Mouse (Mus musculus): ENCODE results near the gene Vmn1r54. TPM values are rescaled to one million over a fixed set of nuclear protein-coding genes. Genes with fewer than 3 reads are reported as not detected.

The Vmn1r54 gene
- total RNA-seq, 1 experiment, result not detected

- Histone ChIP-seq H3K36me3 (ENCODE audit: control insufficient read depth, insufficient read depth, low read length, poor library complexity, severe bottlenecking) (no peaks in the 10 kb centered on the region), H3K9me3 (ENCODE audit: control insufficient read depth, insufficient read depth, low read depth, low read length) (no peaks in the 10 kb centered on the region), H3K4me3 (ENCODE audit: insufficient read depth in 1 of 2, low read depth in 1 of 2, low read length in 2 of 2, poor library complexity in 1 of 2, severe bottlenecking in 1 of 2) (no peak overlapping the region), H3K27ac (ENCODE audit: insufficient read depth, low read depth, low read length, poor library complexity, severe bottlenecking) (no peak overlapping the region), H3K9ac (ENCODE audit: insufficient read depth, low read depth, low read length, poor library complexity, severe bottlenecking) (no peak overlapping the region), H3K4me1 (ENCODE audit: control insufficient read depth in 2 of 2, insufficient read depth in 2 of 2, low read length in 2 of 2, poor library complexity in 1 of 2) (no peaks in the 10 kb centered on the region)
- TF ChIP-seq CHD2 (IDR thresholded peaks at IDR 0.05; ENCODE audit: low read depth, low read length), result no peak
- TF ChIP-seq MAFK (IDR thresholded peaks at IDR 0.05; ENCODE audit: insufficient read depth, low read depth, low read length), result no peak
- TF ChIP-seq ZNF384 (IDR thresholded peaks at IDR 0.05; ENCODE audit: low read depth, low read length), result no peak
- no peak for TF ChIP-seq ZC3H11A (IDR thresholded peaks at IDR 0.05; ENCODE audit: borderline replicate concordance, low read depth, low read length)
- TF ChIP-seq HCFC1 (IDR thresholded peaks at IDR 0.05; ENCODE audit: borderline replicate concordance, insufficient read depth, low read length), result no peak
- in situ Hi-C loops (cut with MboI; ENCODE audit: low sequenced_read_pairs in 2 of 2, unreplicated experiment in 2 of 2), result no loop called here
- DNase-seq (ENCODE audit: low read depth, low spot score), result no peak
Measured at GRCm38 (mm10) chr6:90244019-90244418, 2.1 kb upstream of the Vmn1r54 start.

- no peaks in the 10 kb centered on the region for H3K36me3 ChIP-seq (ENCODE audit: control insufficient read depth, insufficient read depth, low read length, poor library complexity, severe bottlenecking)
- no peak overlapping the region for H3K9ac ChIP-seq (ENCODE audit: insufficient read depth, low read depth, low read length, poor library complexity, severe bottlenecking)
- TF ChIP-seq CHD2 (IDR thresholded peaks at IDR 0.05; ENCODE audit: low read depth, low read length) (no peak), ZNF384 (IDR thresholded peaks at IDR 0.05; ENCODE audit: low read depth, low read length) (no peak), HCFC1 (IDR thresholded peaks at IDR 0.05; ENCODE audit: borderline replicate concordance, insufficient read depth, low read length) (no peak), MAFK (IDR thresholded peaks at IDR 0.05; ENCODE audit: insufficient read depth, low read depth, low read length) (no peak), ZC3H11A (IDR thresholded peaks at IDR 0.05; ENCODE audit: borderline replicate concordance, low read depth, low read length) (no peak)
- DNase-seq (ENCODE audit: low read depth, low spot score), result no peak
- no peaks in the 10 kb centered on the region for H3K9me3 ChIP-seq (ENCODE audit: control insufficient read depth, insufficient read depth, low read depth, low read length)
- no peak overlapping the region for H3K4me3 ChIP-seq (ENCODE audit: insufficient read depth in 1 of 2, low read depth in 1 of 2, low read length in 2 of 2, poor library complexity in 1 of 2, severe bottlenecking in 1 of 2)
- H3K27ac ChIP-seq (ENCODE audit: insufficient read depth, low read depth, low read length, poor library complexity, severe bottlenecking), result no peak overlapping the region
- in situ Hi-C loops (cut with MboI; ENCODE audit: low sequenced_read_pairs in 2 of 2, unreplicated experiment in 2 of 2), result no loop called here
- no peaks in the 10 kb centered on the region for H3K4me1 ChIP-seq (ENCODE audit: control insufficient read depth in 2 of 2, insufficient read depth in 2 of 2, low read length in 2 of 2, poor library complexity in 1 of 2)
Measured at GRCm38 (mm10) chr6:90288265-90288664, 42.2 kb downstream of the Vmn1r54 start.

- DNase-seq (ENCODE audit: low read depth, low spot score), result no peak
- TF ChIP-seq MAFK (IDR thresholded peaks at IDR 0.05; ENCODE audit: insufficient read depth, low read depth, low read length) (no peak), ZNF384 (IDR thresholded peaks at IDR 0.05; ENCODE audit: low read depth, low read length) (no peak), CHD2 (IDR thresholded peaks at IDR 0.05; ENCODE audit: low read depth, low read length) (no peak), HCFC1 (IDR thresholded peaks at IDR 0.05; ENCODE audit: borderline replicate concordance, insufficient read depth, low read length) (no peak), ZC3H11A (IDR thresholded peaks at IDR 0.05; ENCODE audit: borderline replicate concordance, low read depth, low read length) (no peak)
- Histone ChIP-seq H3K9ac (ENCODE audit: insufficient read depth, low read depth, low read length, poor library complexity, severe bottlenecking) (no peak within 1 kb of the TSS), H3K9me3 (ENCODE audit: control insufficient read depth, insufficient read depth, low read depth, low read length) (no peaks in the 10 kb centered on the region), H3K27ac (ENCODE audit: insufficient read depth, low read depth, low read length, poor library complexity, severe bottlenecking) (no peak within 1 kb of the TSS), H3K36me3 (ENCODE audit: control insufficient read depth, insufficient read depth, low read length, poor library complexity, severe bottlenecking) (no peaks in the 10 kb centered on the region), H3K4me1 (ENCODE audit: control insufficient read depth in 2 of 2, insufficient read depth in 2 of 2, low read length in 2 of 2, poor library complexity in 1 of 2) (no peaks in the 10 kb centered on the region), H3K4me3 (ENCODE audit: insufficient read depth in 1 of 2, low read depth in 1 of 2, low read length in 2 of 2, poor library complexity in 1 of 2, severe bottlenecking in 1 of 2) (no peak within 1 kb of the TSS)
- in situ Hi-C loops (cut with MboI; ENCODE audit: low sequenced_read_pairs in 2 of 2, unreplicated experiment in 2 of 2), result no loop called here
Measured at GRCm38 (mm10) chr6:90300919-90301318, 54.8 kb downstream of the Vmn1r54 start, which contains the start of gene BC048671. BC048671 (plus strand) TSS chr6:90301219.

- H3K4me3 ChIP-seq (ENCODE audit: insufficient read depth in 1 of 2, low read depth in 1 of 2, low read length in 2 of 2, poor library complexity in 1 of 2, severe bottlenecking in 1 of 2), result no peak overlapping the region
- H3K9ac ChIP-seq (ENCODE audit: insufficient read depth, low read depth, low read length, poor library complexity, severe bottlenecking), result no peak overlapping the region
- in situ Hi-C loops (cut with MboI; ENCODE audit: low sequenced_read_pairs in 2 of 2, unreplicated experiment in 2 of 2), result no loop called here
- no peaks in the 10 kb centered on the region for H3K36me3 ChIP-seq (ENCODE audit: control insufficient read depth, insufficient read depth, low read length, poor library complexity, severe bottlenecking)
- DNase-seq (ENCODE audit: low read depth, low spot score), result no peak
- no peaks in the 10 kb centered on the region for H3K4me1 ChIP-seq (ENCODE audit: control insufficient read depth in 2 of 2, insufficient read depth in 2 of 2, low read length in 2 of 2, poor library complexity in 1 of 2)
- H3K27ac ChIP-seq (ENCODE audit: insufficient read depth, low read depth, low read length, poor library complexity, severe bottlenecking), result no peak overlapping the region
- TF ChIP-seq ZNF384 (IDR thresholded peaks at IDR 0.05; ENCODE audit: low read depth, low read length) (no peak), CHD2 (IDR thresholded peaks at IDR 0.05; ENCODE audit: low read depth, low read length) (no peak), ZC3H11A (IDR thresholded peaks at IDR 0.05; ENCODE audit: borderline replicate concordance, low read depth, low read length) (no peak), HCFC1 (IDR thresholded peaks at IDR 0.05; ENCODE audit: borderline replicate concordance, insufficient read depth, low read length) (no peak), MAFK (IDR thresholded peaks at IDR 0.05; ENCODE audit: insufficient read depth, low read depth, low read length) (no peak)
- H3K9me3 ChIP-seq (ENCODE audit: control insufficient read depth, insufficient read depth, low read depth, low read length), result no peaks in the 10 kb centered on the region; the same call in 1 of the 2 replicates
Measured at GRCm38 (mm10) chr6:90306315-90306975, 60.3 kb downstream of the Vmn1r54 start.
